Comparison of ENCODE assay signal across 10 mouse cellular contexts in genomic region chr5:139047171-139047570, GRCm38 (mm10).
"Had no signal": no experiment of that assay in that cellular context is flagged by ENCODE, and none has a peak within 500 bp of the region (broad histone marks: within the 10 kb centered on the region; RNA-seq: fewer than 3 reads in every experiment).

No protein-coding gene starts in this region.

- H3K36me3 ChIP-seq: limb, embryonic 12.5 days; liver, embryonic 13.5 days had no signal

- DNase-seq: kidney, adult 8-10 months; kidney, postnatal 25 days; liver; liver, embryonic 13.5 days; lung, adult 18-20 months; right cerebral cortex, adult 18-20 months; right cerebral cortex, postnatal 25 days had no signal

- H3K9me3 ChIP-seq: limb, embryonic 12.5 days; liver, embryonic 13.5 days; neural tube, embryonic 15.5 days had no signal

- H3K27me3 ChIP-seq: limb, embryonic 12.5 days; liver, embryonic 13.5 days; neural tube, embryonic 15.5 days had no signal

- H3K4me2 ChIP-seq: limb, embryonic 12.5 days; liver, embryonic 13.5 days; neural tube, embryonic 15.5 days had no signal

- H3K27ac ChIP-seq: limb, embryonic 12.5 days; liver, embryonic 13.5 days; neural tube, embryonic 15.5 days had no signal

- H3K4me1 ChIP-seq: limb, embryonic 12.5 days; liver, embryonic 13.5 days had no signal

- H3K4me3 ChIP-seq: limb, embryonic 12.5 days; liver, embryonic 13.5 days; myocyte; neural tube, embryonic 15.5 days had no signal

- H3K9ac ChIP-seq: limb, embryonic 12.5 days; liver, embryonic 13.5 days; neural tube, embryonic 15.5 days had no signal
